Mouse (Mus musculus) limb, embryonic 14.5 days (tissue): Measurements from ENCODE around the gene Scn1b. TPM values are rescaled to one million over a fixed set of nuclear protein-coding genes. Genes with fewer than 3 reads are reported as not detected.
A peak's percentile ranks its signal among the peaks of the same experiment; 100 is the strongest.

Experiments
- ATAC-seq: fragments of 200-750 bp; cut with Nextera tagmentation; 2 replicates; pipeline ENCODE4 v1.8.0; 2017; ENCODE audit warnings: low read depth, moderate number of reproducible peaks, moderate TSS enrichment; ENCODE audit not compliant: low FRiP score
- DNase-seq: peaks from one replicate; pipeline ENCODE4 v3.0.0-alpha.2; 2015; ENCODE audit warnings: low spot score
- H3K27ac ChIP-seq: fragments of 300-500 bp; sonication (generic); replicated peaks from 2 replicates; pipeline ENCODE4 v1.5.1; 2014; ENCODE audit warnings: low read depth, mild to moderate bottlenecking, low read length, moderate library complexity, mixed read lengths
- H3K27me3 ChIP-seq: fragments of 300-500 bp; sonication (generic); 2 replicates; pipeline ENCODE4 v1.6.1; 2014; ENCODE audit warnings: low read length, mixed read lengths; ENCODE audit not compliant: control insufficient read depth, insufficient read depth
- H3K36me3 ChIP-seq: fragments of 300-500 bp; sonication (generic); 2 replicates; pipeline ENCODE4 v1.6.1; 2014; ENCODE audit warnings: mild to moderate bottlenecking, low read length, moderate library complexity, mixed read lengths; ENCODE audit not compliant: control insufficient read depth, insufficient read depth
- H3K4me1 ChIP-seq: fragments of 300-500 bp; sonication (generic); 2 replicates; pipeline ENCODE4 v1.6.1; 2014; ENCODE audit warnings: antibody characterized with exemption, low read length, mixed read lengths; ENCODE audit not compliant: control insufficient read depth, insufficient read depth
- H3K4me2 ChIP-seq: fragments of 300-500 bp; sonication (generic); replicated peaks from 2 replicates; pipeline ENCODE4 v1.6.1; 2014; ENCODE audit warnings: low read depth, mild to moderate bottlenecking, low read length, moderate library complexity; ENCODE audit not compliant: severe bottlenecking
- H3K4me3 ChIP-seq: fragments of 300-500 bp; sonication (generic); replicated peaks from 2 replicates; pipeline ENCODE4 v1.5.1; 2014; ENCODE audit warnings: low read length
- H3K9ac ChIP-seq: fragments of 300-500 bp; sonication (generic); 2 replicates; pipeline ENCODE4 v1.6.1; 2014; ENCODE audit warnings: mild to moderate bottlenecking, low read depth, low read length, moderate library complexity; ENCODE audit not compliant: severe bottlenecking
- H3K9me3 ChIP-seq: fragments of 300-500 bp; sonication (generic); 2 replicates; pipeline ENCODE4 v1.6.1; 2016; ENCODE audit warnings: low read length; ENCODE audit not compliant: control insufficient read depth
- POLR2A ChIP-seq: fragments of 200-500 bp; IDR thresholded peaks from 2 replicates; pipeline ENCODE4 v1.8.0; 2012; ENCODE audit warnings: inconsistent platforms, mild to moderate bottlenecking, moderate library complexity, borderline replicate concordance; ENCODE audit not compliant: insufficient read depth, insufficient read length; ENCODE audit errors: extremely low read depth
- WGBS: fragments of 180-500 bp; shearing (Covaris S2); extraction: QIAGEN DNeasy Blood & Tissue Kit; methylation state at CpG from one replicate; pipeline ENCODE4 v1.1.7; 2014; 5-methylcytosine and 5-hydroxymethylcytosine counted together
- polyA plus RNA-seq, 2 experiments: library from polyadenylated mRNA; depleted of rRNA in 1 of 2; stranded (reverse) in 1 of 2; unstranded in 1 of 2; fragments of >200 nt; fragmentation: Nextera tagmentation in 1 of 2; extraction: Ambion mirVana in 1 of 2; gene quantifications; 2 replicates each; pipeline versions ENCODE4 v1.2.1 to v1.2.3; 2012 to 2014

Gene Scn1b
- polyA plus RNA-seq, 2 experiments: 6.5 to 15.0 TPM

DNA sequence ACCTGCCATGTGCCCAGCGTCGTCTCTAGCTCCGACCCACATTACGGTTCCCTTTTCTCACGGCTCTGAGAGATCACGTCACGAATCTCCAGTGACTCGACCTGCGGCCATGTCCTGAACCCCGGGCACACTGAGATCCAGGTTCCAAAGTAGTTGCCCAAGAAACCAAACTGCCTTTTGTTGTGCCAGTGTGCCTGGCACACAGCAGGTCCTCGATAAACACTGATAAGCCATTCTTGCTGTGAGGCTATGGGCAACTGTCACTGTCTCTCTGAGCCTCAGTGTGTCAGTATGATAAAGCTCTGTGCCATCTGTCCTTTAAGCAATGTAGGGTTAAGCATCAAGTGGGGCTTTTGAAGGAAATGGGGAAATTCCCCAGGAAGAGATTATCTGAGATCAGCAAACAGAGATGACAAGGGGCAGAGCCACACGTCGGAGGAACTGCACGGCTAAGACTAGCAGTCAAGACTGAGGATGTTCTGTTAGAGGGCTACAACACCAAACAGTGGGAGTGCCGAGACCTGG, 15.9 kb downstream of the Scn1b start:
- TF ChIP-seq POLR2A: no peak
- Histone ChIP-seq H3K9me3 (no peaks in the 10 kb centered on the region), H3K27ac (no peak overlapping the region), H3K36me3 (no peaks in the 10 kb centered on the region), H3K27me3 (no peaks in the 10 kb centered on the region), H3K4me2 (no peak overlapping the region), H3K4me1 (peaks cover 9% of the 10 kb centered on the region), H3K9ac (no peak overlapping the region), H3K4me3 (no peak overlapping the region)
- DNase-seq: no peak
- 87% methylated on average over 15 of the region's 15 CpGs for WGBS
- ATAC-seq: no peak

DNA sequence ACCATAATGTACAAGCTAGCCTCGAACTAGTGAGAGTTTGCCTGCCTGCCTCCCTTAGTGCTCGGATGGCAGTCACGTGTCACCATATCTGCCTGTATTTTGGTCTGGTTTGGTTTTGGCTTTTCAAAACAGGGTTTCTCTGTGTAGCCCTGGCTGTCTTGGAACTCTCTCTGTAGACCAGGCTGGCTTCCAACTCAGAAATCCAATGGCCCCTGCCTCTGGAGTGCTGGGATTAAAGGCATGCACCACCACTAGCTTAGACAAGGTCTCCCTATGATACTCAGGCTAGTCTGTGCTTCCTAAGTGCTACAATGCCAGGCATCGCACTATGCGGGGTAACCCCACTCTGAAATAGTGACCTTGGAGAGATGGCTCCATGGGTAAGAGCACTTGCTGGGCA, 17.0 kb downstream of the Scn1b start:
- TF ChIP-seq POLR2A: no peak

GRCm38 (mm10) chr7:31109091-31109490, 17.7 kb downstream of the Scn1b start:
- WGBS: 25% methylated on average over 7 of the region's 7 CpGs
- Histone ChIP-seq H3K36me3 (no peaks in the 10 kb centered on the region), H3K27ac (no peak overlapping the region), H3K27me3 (no peaks in the 10 kb centered on the region), H3K4me1 (no peaks in the 10 kb centered on the region), H3K4me3 (no peak overlapping the region), H3K4me2 (no peak overlapping the region), H3K9ac (0 out of 2 replicates have a peak overlapping the region, but pooled peaks have one; percentile 16), H3K9me3 (no peaks in the 10 kb centered on the region)
- TF ChIP-seq POLR2A: no peak
- ATAC-seq (no peak), DNase-seq (peak; percentile 13)

More for the DNA sequence above, 17.0 kb downstream of the Scn1b start:
- H3K4me2 ChIP-seq: no peak overlapping the region
- no peak overlapping the region for H3K27ac ChIP-seq
- no peaks in the 10 kb centered on the region for H3K27me3 ChIP-seq
- H3K36me3 ChIP-seq: no peaks in the 10 kb centered on the region
- ATAC-seq (no peak), DNase-seq (no peak)
- H3K9me3 ChIP-seq: no peaks in the 10 kb centered on the region
- H3K9ac ChIP-seq: no peak overlapping the region
- WGBS: 87% methylated on average over 5 of the region's 5 CpGs
- no peak overlapping the region for H3K4me3 ChIP-seq
- H3K4me1 ChIP-seq: no peaks in the 10 kb centered on the region

GRCm38 (mm10) chr7:31107781-31108180, 19.0 kb downstream of the Scn1b start:
- Histone ChIP-seq H3K4me2 (no peak overlapping the region), H3K27ac (no peak overlapping the region), H3K9me3 (no peaks in the 10 kb centered on the region), H3K4me3 (no peak overlapping the region), H3K27me3 (no peaks in the 10 kb centered on the region), H3K9ac (no peak overlapping the region), H3K36me3 (no peaks in the 10 kb centered on the region), H3K4me1 (no peaks in the 10 kb centered on the region)
- WGBS: 87% methylated on average over 11 of the region's 11 CpGs
- ATAC-seq: no peak
- TF ChIP-seq POLR2A: no peak
- no peak for DNase-seq

DNA sequence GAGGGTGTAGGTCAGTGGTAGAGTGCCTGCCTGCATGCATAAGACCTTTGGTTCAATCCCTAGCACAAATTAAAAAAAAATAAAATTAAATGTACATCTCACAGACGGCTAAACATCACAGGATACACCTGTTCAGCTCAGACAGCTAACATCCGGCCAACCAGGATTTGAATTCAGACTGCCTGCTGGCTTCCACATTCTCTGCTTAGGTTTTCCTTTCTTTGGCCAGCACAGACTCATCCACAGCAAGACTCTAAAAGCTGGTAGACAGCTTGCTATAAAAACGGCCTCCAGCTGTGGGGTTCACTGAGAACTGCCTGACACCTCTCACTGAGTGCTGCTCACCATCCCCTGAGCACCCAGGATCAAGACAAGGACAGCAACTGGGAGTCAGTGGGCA, 20.6 kb downstream of the Scn1b start:
- no peaks in the 10 kb centered on the region for H3K9me3 ChIP-seq
- H3K4me2 ChIP-seq: no peak overlapping the region
- H3K4me3 ChIP-seq: no peak overlapping the region
- H3K4me1 ChIP-seq: no peaks in the 10 kb centered on the region
- no peaks in the 10 kb centered on the region for H3K36me3 ChIP-seq
- DNase-seq: no peak
- H3K27ac ChIP-seq: no peak overlapping the region
- WGBS: 54% methylated on average over 3 of the region's 3 CpGs
- no peak overlapping the region for H3K9ac ChIP-seq
- no peaks in the 10 kb centered on the region for H3K27me3 ChIP-seq
- TF ChIP-seq POLR2A: no peak
- ATAC-seq: no peak
